Mouse (Mus musculus): Measurements from ENCODE around the gene Rsph1.
"Not testable (repeated sequence)": the region's sequence is repeated elsewhere in the genome, so short reads cannot be mapped to it uniquely, and the experiment has no call there.

Gene Rsph1

GRCm38 (mm10) chr17:31276207-31276921 is 819 bp downstream of the Rsph1 start:
- DNase-seq (ENCODE audit: low spot score), result peak; percentile 49

DNA sequence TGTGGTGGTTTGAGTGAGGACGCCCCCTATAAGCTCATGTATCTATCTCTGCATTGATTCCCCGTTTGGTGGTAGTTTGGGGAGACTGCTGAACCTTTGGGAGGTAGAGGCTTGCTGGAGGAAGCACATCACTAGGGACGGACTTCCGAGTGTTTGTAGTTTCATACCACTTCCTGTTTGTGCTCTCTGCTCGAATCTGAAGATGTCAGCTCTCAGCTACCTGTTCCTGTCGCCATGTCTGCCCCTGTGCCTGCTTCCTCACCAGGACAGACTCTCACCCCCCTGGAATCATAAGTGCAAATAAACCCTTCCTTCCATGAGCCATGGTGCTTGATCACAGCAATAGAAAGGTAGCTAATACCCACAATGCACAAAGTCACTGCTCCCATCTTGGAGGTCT is 2.0 kb downstream of the Rsph1 start:
- no peak for DNase-seq (ENCODE audit: low spot score)

- DNase-seq (ENCODE audit: low spot score), result no peak
Observed at GRCm38 (mm10) chr17:31273631-31274030, 3.6 kb downstream of the Rsph1 start.

GRCm38 (mm10) chr17:31272416-31273165 is 4.6 kb downstream of the Rsph1 start:
- DNase-seq (ENCODE audit: low spot score), result no peak

DNA sequence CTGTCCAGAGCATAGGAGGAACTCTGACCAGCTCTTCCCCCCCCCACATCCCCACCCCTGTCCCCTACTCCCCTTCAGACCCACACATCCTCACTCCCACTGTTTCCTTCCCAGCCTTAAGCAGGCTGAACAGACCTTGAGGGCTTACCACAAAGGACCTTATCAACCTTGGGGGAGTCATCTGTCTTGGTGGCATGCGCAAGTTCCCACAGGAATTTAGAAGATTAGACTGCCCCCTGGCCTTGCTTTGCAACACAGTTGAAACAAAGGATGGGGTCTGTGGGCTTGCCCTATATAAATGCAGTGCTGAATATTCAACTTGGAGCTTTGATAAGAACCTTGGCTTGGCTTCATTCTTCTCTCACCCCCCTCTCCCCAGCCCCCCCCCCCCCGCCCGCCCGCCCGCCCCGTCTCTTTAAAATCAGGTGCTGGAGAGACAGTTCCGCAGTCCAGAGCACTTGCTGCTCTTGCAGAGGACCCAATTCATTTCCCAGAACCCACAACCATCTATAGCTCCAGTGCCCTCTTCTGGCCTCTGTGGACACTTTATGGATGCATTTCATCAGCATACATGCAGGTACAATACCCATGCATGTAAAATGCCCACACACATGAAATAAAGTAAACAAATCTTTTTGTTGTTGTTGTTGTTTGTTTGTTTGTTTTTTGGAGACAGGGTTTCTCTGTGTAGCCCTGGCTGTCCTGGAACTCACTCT is 5.9 kb downstream of the Rsph1 start:
- no peak for DNase-seq (ENCODE audit: low spot score)

- not testable (repeated sequence) for DNase-seq (ENCODE audit: low spot score)
Observed at GRCm38 (mm10) chr17:31270736-31271135, 6.4 kb downstream of the Rsph1 start.

DNA sequence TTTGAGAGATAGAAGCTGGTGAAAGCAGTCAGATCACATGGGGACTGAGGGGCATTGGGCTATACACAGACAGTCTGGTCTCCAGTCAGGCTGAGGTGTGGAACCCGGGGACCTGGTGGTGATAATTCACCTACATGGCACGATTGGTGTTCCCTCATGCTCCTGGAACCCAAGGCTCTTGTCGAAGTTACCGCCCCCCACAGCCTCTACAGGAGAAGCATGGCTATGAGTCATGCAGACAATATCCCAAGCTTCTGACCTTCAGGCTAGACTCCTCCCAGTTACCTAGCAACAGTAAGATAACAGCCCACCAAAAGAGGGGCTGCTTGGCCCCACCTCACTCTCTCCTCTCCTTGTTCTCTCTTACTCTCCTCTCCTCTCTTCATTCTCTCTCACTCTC is 6.9 kb downstream of the Rsph1 start:
- no peak for DNase-seq (ENCODE audit: low spot score)

DNA sequence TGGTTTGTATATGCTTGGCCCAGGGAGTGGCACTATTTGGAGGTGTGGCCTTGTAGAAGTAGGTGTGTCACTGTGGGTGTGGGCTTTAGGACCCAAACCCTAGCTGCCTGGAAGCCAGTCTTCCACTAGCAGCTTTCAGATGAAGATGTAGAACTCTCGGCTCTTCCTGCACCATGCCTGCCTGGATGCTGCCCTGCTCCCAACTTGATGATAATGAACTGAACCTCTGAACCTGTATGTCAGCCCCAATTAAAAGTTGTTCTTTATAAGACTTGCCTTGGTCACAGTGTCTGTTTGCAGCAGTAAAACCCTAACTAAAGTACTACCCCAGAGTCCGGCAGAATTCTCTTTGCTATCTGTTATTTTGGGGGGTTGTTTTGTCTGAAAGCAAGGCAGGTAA is 7.4 kb downstream of the Rsph1 start:
- no peak for DNase-seq (ENCODE audit: low spot score)

DNA sequence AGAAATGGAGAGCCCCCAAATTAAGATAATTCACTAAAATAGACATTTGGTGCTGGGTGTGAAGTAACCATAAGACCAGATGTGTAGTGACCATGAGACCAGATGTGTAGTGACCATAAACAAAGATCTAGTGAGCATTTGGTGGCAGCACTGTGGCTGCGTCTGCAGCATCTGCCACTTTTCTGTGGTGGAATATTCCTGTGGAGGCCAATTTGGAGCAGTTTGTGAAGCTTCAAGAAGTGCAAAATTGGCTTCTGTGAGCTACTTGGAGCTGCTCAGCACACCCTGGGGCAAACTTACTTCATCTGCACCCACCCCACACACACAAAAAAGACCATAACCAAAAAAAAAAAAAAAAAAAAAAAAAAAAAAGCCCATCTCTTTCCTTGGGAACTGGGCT is 9.2 kb downstream of the Rsph1 start:
- DNase-seq (ENCODE audit: low spot score), result no peak

- DNase-seq (ENCODE audit: low spot score), result no peak
Observed at GRCm38 (mm10) chr17:31267603-31268002, 9.6 kb downstream of the Rsph1 start.

DNA sequence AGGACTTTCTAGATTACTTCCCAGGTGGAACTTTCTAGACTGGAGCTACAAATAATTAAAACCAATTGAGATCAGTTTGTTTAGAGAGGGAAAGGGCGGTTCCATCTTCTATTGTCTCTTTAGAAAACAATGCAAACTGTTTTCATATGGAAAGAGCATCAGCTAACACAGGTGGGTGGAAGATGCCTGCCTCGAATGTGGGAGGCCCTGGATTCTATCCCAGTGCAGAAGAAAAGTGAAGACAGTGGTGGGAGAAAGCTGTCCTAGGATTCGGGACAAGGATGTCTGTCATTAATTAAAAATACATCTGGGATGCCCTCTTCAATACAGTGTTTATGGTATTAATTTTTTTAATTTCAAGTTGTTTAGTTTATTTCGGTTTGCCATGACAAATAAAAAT is 10.0 kb downstream of the Rsph1 start:
- no peak for DNase-seq (ENCODE audit: low spot score)

- DNase-seq (ENCODE audit: low spot score), result no peak
Observed at GRCm38 (mm10) chr17:31266321-31266950, 10.7 kb downstream of the Rsph1 start.

- no peak for DNase-seq (ENCODE audit: low spot score)
Observed at GRCm38 (mm10) chr17:31265831-31266230, 11.4 kb downstream of the Rsph1 start.

- DNase-seq (ENCODE audit: low spot score), result no peak
Observed at GRCm38 (mm10) chr17:31265171-31265572, 12.0 kb downstream of the Rsph1 start.

DNA sequence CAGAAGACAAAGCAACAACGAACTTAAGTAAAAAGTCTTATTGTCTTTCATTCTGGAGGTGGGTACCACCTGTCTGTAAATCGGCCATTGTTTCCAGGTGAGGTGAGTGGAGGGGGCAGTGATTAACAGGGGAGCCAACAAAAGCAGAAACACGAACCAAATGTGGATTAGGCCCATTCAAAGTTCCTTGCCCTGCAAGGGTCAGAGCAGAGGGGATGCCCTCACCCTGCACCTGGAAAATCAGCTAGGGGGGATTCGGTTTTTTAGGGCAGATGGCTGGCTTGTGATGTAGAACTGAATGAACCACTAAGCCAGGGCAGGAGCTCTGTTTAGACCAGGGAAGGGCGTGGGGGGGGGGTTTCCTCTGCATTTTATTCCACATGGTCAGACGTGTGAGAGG is 12.8 kb downstream of the Rsph1 start:
- DNase-seq (ENCODE audit: low spot score), result no peak

- DNase-seq (ENCODE audit: low spot score), result no peak
Observed at GRCm38 (mm10) chr17:31263770-31264169, 13.4 kb downstream of the Rsph1 start.

DNA sequence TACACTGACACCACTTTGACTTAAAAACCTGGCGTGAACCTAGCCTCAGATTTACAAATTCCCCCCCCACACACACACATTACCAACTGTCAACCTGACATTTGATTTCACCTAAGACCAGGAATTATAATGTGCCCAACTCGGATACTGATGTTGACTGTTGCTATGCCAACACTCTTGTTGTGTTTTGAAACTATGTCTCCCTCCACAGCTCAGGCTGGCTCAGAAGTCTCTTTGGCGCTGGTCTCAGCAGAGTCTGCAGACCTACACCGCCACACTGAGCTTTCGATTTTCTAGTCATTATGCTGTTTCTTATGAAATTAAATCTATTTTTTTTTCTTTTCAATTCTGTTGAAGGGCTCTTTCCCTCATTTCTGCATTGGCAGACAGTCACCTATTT is 14.5 kb downstream of the Rsph1 start:
- no peak for DNase-seq (ENCODE audit: low spot score)

- no peak for DNase-seq (ENCODE audit: low spot score)
Observed at GRCm38 (mm10) chr17:31261352-31261751, 15.8 kb downstream of the Rsph1 start.

DNA sequence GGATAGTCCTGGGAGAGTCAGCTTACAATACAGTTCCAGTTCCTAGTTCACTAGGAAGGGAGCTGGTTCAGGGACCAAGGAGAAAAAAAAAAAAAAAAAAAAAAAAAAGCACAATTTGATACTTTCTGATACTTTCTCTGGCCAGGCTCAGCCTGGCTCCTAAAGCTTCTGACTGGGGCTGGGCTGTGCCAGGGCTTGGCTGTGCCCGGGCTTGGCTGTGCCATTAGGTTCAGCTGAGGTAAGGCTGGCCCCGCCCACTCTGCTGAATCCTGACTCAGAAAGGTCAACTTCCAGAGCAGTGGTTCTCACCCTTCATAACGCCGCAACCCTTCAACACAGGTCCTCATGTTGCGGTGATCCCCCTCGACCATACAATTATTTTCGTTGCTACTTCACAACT is 16.8 kb downstream of the Rsph1 start:
- peak; percentile 70 for DNase-seq (ENCODE audit: low spot score)

- DNase-seq (ENCODE audit: low spot score), result no peak
Observed at GRCm38 (mm10) chr17:31259825-31260224, 17.4 kb downstream of the Rsph1 start.

GRCm38 (mm10) chr17:31259145-31259544 is 18.0 kb downstream of the Rsph1 start:
- DNase-seq (ENCODE audit: low spot score), result no peak

- DNase-seq (ENCODE audit: low spot score), result no peak
Observed at GRCm38 (mm10) chr17:31258310-31258865, 18.8 kb downstream of the Rsph1 start.
